Mouse (Mus musculus) mesoderm, embryonic 11.5 days (tissue): ENCODE measurements around the gene Taok1.
A peak's percentile ranks its signal among the peaks of the same experiment; 100 is the strongest.

ENCODE experiments used
- DNase-seq: peaks from one replicate; pipeline ENCODE4 v3.0.0-alpha.2; 2012; ENCODE audit warnings: low read depth, low spot score

Taok1 gene

DNA sequence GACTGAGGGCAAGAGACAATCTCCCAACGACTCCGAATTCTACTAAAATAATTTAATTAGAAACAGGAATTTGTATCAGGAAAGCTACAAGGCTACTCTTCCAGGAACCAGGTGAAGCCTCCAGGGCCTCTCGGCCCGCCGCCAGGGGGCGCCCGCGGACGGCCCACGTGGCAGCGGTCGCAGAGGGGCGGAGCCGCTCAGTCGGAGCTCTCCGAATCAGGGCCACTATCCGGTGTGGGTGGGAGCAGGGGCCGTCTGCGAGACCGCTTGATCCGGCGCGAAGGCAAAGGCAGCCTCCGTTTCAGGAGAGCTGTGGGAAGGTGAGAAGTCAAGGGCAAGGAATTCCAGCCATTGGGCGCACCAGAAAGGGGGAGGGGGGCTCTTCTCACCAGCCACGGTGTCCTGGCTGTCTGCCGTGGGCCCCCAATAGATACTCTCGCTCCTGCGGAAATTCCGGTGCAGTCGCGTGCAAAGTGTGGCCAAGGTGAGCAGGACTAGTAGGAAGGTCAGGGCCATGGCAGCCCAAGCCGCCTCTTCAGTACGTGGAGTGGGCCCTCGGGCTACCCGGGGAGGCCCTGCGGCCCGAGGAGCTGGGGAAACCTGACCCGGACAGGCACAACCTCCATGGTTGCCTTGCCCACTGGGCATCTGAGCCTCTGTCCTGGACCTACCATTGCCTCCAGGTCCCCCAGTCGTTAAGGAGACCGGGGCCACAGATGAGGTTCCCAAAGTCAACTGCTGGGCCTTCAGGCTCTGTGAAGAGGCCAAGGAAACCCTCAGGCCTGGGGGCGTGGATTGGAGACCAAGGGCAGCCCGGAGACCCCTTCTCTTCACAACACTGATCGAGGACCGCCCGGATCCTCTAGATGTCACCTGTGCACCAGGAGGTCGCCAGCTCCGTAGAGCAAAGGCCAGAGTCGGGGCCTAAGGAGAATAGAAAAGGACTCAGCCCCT lies 99.3 kb downstream of the Taok1 start:
- DNase-seq, result peak; percentile 85

DNA sequence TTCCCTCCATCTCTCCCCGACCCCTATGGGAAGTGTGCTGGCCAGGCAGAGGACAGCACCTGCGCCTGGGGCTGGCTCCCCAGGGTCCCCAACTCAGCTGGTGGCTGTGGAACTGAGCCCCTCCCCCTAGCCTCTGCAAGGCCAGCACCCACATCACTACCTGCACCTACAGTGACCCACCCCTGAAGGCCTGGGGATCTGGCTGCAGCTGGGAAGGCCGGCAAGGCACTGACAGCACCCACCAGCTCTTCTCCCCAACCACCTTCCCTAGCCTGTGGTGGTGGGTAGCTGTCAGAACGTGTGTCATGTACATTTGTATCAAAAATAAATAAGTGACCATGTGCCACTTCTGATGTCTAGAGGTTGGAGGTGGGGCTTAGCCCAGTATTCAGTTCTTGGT lies 100.2 kb downstream of the Taok1 start:
- DNase-seq, result no peak

GRCm38 (mm10) chr11:77506941-77507340 lies 100.7 kb downstream of the Taok1 start:
- DNase-seq, result no peak

- DNase-seq, result no peak
Measured at GRCm38 (mm10) chr11:77506273-77506672, 101.3 kb downstream of the Taok1 start.

- no peak for DNase-seq
Measured at GRCm38 (mm10) chr11:77505291-77505980, 102.2 kb downstream of the Taok1 start.

- DNase-seq, result no peak
Measured at GRCm38 (mm10) chr11:77504377-77504776, 103.2 kb downstream of the Taok1 start.

- DNase-seq, result no peak
Measured at GRCm38 (mm10) chr11:77503511-77503910, 104.1 kb downstream of the Taok1 start.

DNA sequence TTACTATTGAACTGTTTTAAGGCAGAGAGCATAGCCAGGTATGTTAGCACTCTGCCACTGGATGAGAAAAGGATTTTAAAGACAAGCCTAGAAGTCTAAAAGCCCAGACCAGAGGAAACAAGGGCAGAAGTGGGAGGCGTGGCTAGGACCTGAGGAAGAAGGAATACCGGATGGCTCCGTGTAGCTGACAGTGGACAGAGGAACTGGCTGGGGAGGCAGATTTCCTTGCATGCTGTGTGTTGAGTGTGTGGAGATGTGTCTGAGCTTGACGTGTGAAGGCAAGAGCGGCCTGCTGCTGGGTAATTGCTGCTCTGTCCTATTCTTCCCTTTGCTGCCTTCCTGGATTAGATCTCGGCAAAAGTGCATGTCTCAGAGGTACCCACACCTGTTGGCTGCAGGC lies 105.1 kb downstream of the Taok1 start:
- no peak for DNase-seq

DNA sequence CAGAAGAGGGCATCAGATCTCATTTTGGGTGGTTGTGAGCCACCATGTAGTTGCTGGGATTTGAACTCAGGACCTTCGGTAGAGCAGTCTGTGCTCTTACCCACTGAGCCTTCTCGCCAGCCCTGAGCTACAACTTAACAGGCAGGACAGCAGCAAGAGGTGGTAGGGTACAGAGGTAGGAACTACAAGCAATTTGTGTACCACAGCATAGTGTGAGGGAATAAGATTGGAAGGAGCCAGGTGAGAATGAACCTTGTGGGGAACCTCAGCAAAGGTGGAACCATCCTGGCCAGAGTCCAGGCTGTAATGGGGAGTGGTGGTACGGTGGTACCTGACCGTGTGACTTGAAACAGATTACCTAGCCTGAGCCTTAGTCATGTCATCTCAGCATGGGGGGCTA lies 105.6 kb downstream of the Taok1 start:
- no peak for DNase-seq

GRCm38 (mm10) chr11:77501392-77501791 lies 106.2 kb downstream of the Taok1 start:
- DNase-seq, result peak; percentile 80

DNA sequence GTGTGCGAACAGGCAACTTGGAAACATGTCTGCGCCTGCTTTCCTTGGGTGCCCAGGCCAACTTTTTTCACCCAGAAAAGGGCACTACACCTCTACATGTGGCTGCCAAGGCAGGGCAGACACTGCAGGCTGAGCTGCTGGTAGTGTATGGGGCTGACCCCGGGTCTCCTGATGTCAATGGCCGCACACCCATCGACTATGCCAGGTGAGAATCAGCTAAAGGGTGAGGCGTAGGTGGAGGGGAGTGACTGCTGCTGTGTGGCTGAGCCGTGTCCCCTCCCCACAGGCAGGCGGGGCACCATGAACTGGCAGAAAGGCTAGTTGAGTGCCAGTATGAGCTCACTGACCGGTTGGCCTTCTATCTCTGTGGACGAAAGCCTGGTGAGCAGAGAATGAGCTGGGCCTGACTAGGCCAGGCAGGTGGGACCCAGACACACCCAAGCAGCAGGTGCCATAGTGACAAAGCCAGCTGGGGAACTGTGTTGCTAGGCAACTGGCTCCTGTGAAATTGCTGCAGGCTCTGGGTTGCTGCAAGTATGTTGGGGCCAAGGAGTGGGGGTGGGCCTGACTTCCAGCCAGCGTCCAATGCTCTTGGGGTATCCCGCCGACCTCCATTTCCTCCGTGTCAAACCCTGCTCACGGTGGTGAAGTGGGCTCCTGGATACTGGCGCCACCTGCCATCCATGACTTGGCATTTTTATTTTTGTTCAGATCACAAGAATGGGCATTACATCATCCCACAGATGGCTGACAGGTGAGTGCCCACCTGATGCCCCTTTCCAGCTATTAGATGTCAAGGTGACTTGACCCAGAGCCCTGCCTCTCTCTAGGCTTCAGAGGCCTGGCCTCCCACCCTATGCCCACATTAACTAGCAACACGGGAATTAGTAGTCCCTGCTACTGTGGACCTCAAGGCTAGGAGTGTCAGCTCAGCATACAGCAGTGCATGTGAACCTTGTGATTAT lies 107.0 kb downstream of the Taok1 start:
- DNase-seq, result no peak

DNA sequence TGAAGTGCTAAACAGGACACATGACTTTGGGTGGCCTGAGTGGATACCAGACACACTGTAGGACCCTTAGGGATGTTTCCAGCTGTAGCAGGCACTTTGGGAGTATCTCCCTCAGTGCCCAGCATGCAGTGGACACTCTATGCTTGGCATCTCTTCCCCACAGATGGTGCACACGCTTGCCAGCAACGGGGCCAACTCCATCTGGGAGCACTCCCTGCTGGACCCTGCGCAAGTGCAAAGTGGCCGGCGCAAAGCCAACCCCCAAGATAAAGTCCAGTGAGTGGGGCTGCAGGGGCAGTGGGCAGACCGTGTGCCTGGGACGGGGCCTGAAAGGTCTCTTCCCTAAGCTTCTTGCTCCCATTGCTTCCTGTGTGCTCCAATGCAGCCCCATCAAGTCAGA lies 108.3 kb downstream of the Taok1 start:
- no peak for DNase-seq

DNA sequence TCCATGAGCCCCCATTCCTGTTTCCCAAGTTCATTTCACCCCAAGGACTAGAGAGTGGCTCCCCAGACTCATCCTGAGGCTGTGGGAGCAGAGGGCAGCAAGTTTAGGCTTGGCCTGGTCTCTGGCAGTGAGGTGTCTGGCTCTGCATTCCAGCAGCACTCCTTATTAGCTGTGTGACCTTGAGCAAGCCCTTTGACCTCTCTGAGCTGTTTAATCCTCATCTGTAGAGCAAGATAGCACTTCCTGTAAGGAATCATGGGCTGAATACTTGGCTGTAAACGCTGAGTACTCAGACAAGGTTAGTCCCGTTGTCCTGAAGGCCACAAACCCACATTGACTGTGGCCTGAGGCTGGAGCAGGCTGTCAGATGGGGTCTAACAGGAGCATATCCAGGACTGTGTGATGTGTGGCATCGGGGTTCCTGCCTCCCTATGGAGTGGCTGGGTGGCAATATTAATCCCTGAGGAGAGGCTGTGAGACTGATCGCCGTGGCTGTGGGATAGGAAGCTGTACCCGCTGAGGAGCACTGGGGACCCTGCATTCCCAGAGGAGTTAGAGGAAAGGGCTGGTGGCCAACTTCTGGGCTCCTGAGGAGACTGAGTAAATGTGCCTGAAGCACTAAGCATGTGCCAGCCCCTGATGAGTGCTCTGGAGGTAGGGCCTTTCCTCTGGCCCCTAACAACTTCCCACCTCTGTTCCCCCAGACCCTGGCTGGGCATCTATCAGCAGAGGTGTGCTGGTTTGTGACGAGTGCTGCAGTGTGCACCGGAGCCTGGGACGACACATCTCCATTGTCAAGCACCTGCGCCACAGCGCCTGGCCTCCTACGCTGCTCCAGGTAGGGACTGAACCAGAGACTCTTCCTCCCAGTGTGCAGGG lies 109.1 kb downstream of the Taok1 start:
- no peak for DNase-seq

GRCm38 (mm10) chr11:77497851-77498250 lies 109.8 kb downstream of the Taok1 start:
- no peak for DNase-seq

- DNase-seq, result peak; percentile 84
Measured at GRCm38 (mm10) chr11:77497341-77497756, 110.3 kb downstream of the Taok1 start.

DNA sequence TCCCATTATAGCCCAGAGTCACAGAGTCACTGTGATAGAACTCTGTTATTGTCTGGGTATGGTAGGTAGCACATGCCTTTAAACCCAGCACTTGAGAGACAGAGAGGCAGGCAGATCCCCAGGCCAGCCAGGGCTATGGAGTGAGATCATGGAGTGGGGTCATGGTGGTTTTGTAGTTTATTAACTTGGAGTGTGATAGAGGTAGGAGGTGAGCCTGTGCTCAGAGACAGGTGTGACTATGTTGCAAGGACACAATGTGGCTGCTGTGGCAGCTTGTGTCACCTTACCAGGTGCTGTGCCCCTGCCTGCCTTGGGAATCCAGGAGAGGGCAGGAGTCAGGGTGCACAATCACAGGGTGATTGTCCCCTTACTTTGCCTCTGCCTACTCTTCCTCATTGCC lies 112.1 kb downstream of the Taok1 start:
- DNase-seq, result no peak

- no peak for DNase-seq
Measured at GRCm38 (mm10) chr11:77494782-77495181, 112.8 kb downstream of the Taok1 start.

GRCm38 (mm10) chr11:77494344-77494676 lies 113.3 kb downstream of the Taok1 start:
- DNase-seq, result no peak

DNA sequence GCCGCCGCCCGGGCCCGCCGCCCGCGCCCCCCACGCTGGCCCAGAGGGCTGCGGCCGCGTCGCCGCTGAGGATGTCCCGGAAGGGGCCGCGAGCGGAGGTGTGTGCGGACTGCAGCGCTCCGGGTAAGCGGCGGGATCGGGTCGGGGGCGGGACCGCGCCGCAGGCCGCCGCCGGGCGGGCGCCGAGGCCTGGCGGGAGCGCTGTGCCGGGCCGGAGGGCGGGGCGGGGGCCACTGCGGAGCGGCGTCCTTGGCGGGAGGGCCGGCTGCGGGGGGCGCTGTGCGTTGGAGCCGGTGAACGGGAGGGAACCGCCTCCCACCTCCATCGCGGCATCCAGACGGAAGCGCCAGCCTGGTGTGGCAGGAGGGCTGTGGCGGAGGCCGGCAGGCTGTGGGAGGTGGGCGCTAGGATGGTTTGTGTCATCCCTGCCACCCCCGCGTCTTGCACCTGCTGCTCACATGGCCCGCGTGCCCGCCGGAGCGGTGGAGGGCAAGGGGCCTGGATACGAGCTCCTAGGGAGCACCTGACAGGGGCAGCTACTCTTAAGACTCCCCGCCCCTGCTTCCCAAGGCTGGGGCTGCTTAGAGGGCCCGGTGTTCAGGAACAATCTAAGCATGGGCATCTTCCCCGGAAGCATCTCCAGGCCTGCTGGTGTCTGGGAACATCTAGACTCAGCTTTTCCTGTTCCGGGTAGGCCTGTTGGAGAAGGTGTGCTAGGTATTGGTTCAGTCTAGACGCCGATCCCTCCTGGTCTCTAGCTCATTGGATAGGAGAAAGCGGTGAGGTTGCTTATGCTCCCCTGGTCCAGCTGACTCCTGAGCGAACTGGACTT lies 113.9 kb downstream of the Taok1 start, which contains the start of gene Git1:
Gene Git1 (plus strand): TSS at position 51 of the 832 bp plus-strand sequence.
- DNase-seq, result no peak

GRCm38 (mm10) chr11:77492911-77493332 lies 114.7 kb downstream of the Taok1 start:
- peak; percentile 94 for DNase-seq
